Mouse (Mus musculus): ENCODE results near the gene Bckdhb. TPM values are rescaled to one million over a fixed set of nuclear protein-coding genes. Genes with fewer than 3 reads are reported as not detected.

Bckdhb gene
- polyA plus RNA-seq (2012; ENCODE audit: low replicate concordance): 10.6 and 12.1 TPM in 2 replicates

GRCm38 (mm10) chr9:83924878-83925687 is at the start of gene Bckdhb:
Gene Bckdhb (plus strand): TSS chr9:83925145.

Other genes starting within 250 kb of the Bckdhb start
- gene Elovl4, start 118.9 kb upstream of the Bckdhb start, polyA plus RNA-seq (2012; ENCODE audit: low replicate concordance): not detected in 2 replicates
- 0.12 and 0.26 TPM in 2 replicates for gene Ttk, start 90.5 kb upstream of the Bckdhb start, polyA plus RNA-seq (2012; ENCODE audit: low replicate concordance)

All from hematopoietic multipotent progenitor cell, adult 10-12 weeks (in vitro differentiated cells).